8 mouse cellular contexts compared by ENCODE assay signal in the genomic region with DNA sequence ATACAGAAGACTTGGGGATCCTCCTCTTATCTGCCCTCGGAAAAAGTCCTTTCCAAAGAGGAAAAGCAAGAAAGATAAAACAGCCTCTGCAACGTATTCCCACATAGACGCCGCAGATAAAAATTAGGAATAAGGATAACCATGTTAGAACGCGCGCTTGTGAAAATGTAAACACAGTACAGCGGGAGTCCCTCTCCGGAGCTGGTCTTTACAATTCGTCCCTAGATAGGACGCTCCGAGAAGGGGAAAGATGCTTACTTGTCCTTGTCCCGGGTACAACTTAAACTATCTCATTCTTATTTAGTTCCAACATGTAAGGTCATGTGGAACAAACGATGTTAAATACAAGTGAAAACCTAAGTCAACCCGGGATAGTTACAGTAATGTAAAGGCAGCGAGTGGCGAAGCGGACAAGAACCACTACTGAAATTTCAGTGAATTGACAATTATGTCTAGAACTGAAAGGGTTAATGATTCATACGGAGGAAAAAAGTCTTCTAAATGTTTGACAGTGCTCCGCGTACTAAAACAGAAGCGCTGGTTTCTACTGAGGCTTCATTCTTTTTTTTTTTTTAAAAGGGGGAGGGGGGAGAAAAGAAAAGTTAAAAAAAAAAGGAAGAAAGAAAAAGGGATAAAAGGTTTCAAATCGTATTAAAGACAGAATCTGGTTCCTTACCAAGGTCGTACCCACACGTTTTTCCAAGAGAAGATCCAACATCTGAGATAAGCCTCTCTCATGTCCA.
DNase-seq lines count a peak whose midpoint lies in the region; ATAC-seq and TF ChIP-seq lines count a peak whose summit lies in the region.

No protein-coding gene starts in this region.

- under 1% methylated on average over 25 of the region's 25 CpGs for WGBS in heart, adult 2 months
- WGBS in heart, embryonic 14.5 days, result under 1% methylated on average over 25 of the region's 25 CpGs
- under 1% methylated on average over 25 of the region's 25 CpGs for WGBS in liver, postnatal 0 days (ENCODE audit: insufficient replicate concordance)

- TF ChIP-seq POLR2A in heart, adult 2 months (IDR thresholded peaks at IDR 0.05; ENCODE audit: insufficient read depth, low read depth, low read length), result no peak

- peak overlapping the region; percentile 96 for H3K4me2 ChIP-seq in heart, embryonic 14.5 days (ENCODE audit: low read length)
- H3K4me2 ChIP-seq in liver, postnatal 0 days (ENCODE audit: low read depth, low read length), result peak overlapping the region; percentile 91

- ATAC-seq in heart, embryonic 14.5 days (ENCODE audit: insufficient number of reproducible peaks, insufficient read depth, low FRiP score, low read depth), result no peak
- no peak for ATAC-seq in liver, postnatal 0 days

- peaks cover 1% of the 10 kb centered on the region; the same call in 1 of the 2 replicates for H3K27me3 ChIP-seq in heart, adult 2 months (ENCODE audit: control insufficient read depth, insufficient read depth, low read length)
- H3K27me3 ChIP-seq in heart, embryonic 14.5 days (ENCODE audit: control insufficient read depth, insufficient read depth, low read length), result peaks cover 42% of the 10 kb centered on the region; the same call in 1 of the 2 replicates
- H3K27me3 ChIP-seq in liver, postnatal 0 days (ENCODE audit: insufficient read depth, low read length), result peaks cover 10% of the 10 kb centered on the region

- TF ChIP-seq EP300 in heart, adult 2 months (IDR thresholded peaks at IDR 0.05; ENCODE audit: insufficient read depth, low read depth, low read length), result no peak
- no peak for TF ChIP-seq EP300 in liver, postnatal 0 days (IDR thresholded peaks at IDR 0.05; ENCODE audit: low read depth)

- intact Hi-C loops in heart, adult 2 months (cut with DNase I), result loop anchor here (2.0 to 10.0 kb wide), 3 partner anchors 173 to 541 kb away; no protein-coding TSS in a partner anchor
- intact Hi-C loops in left cerebral cortex, postnatal 4 days (cut with DNase I), result loop anchor here (10.0 kb wide), 2 partner anchors 163 to 547 kb away; no protein-coding TSS in a partner anchor

- DNase-seq in heart, adult 2 months, result no peak
- DNase-seq in heart, adult 8-10 months (ENCODE audit: low spot score), result no peak
- DNase-seq in ES-E14 (ENCODE audit: low read depth, low spot score), result no peak
- DNase-seq in liver, postnatal 0 days, result no peak
- no peak for DNase-seq in left cerebral cortex, postnatal 4 days
- no peak for DNase-seq in adrenal gland, postnatal 4 days (ENCODE audit: low spot score in 2 of 2)
- DNase-seq in ovary, postnatal 36 days (ENCODE audit: low spot score), result no peak

- H3K4me1 ChIP-seq in heart, adult 2 months (ENCODE audit: control insufficient read depth, insufficient read depth, low read length), result no peaks in the 10 kb centered on the region; the same call in 1 of the 2 replicates
- H3K4me1 ChIP-seq in ES-E14 (ENCODE audit: control insufficient read depth in 2 of 2, insufficient read depth in 2 of 2, low read length in 2 of 2, poor library complexity in 1 of 2), result peaks cover 5 to 12% of the 10 kb centered on the region in 2 experiments; a peak in 3 of 4 replicates
- H3K4me1 ChIP-seq in heart, embryonic 14.5 days (ENCODE audit: control insufficient read depth in 2 of 2, insufficient read depth in 2 of 2, low read length in 2 of 2), result peaks cover 4 to 16% of the 10 kb centered on the region in 2 experiments; a peak in 3 of 4 replicates
- H3K4me1 ChIP-seq in liver, postnatal 0 days (ENCODE audit: insufficient read depth), result peaks cover 18% of the 10 kb centered on the region

- in situ Hi-C loops in ES-E14 (cut with MboI; ENCODE audit: low sequenced_read_pairs in 2 of 2, unreplicated experiment in 2 of 2), result no loop called here

- no peaks in the 10 kb centered on the region for H3K36me3 ChIP-seq in heart, adult 2 months (ENCODE audit: control insufficient read depth, insufficient read depth, low read length)
- no peaks in the 10 kb centered on the region for H3K36me3 ChIP-seq in ES-E14 (ENCODE audit: control insufficient read depth, insufficient read depth, low read length, poor library complexity, severe bottlenecking)
- no peaks in the 10 kb centered on the region for H3K36me3 ChIP-seq in heart, embryonic 14.5 days (ENCODE audit: control insufficient read depth, insufficient read depth, low read length)
- no peaks in the 10 kb centered on the region for H3K36me3 ChIP-seq in liver, postnatal 0 days (replicated peaks; ENCODE audit: insufficient read depth, low read length)

- H3K27ac ChIP-seq in heart, adult 2 months, result peak overlapping the region; percentile 77
- H3K27ac ChIP-seq in ES-E14 (ENCODE audit: insufficient read depth, low read depth, low read length, poor library complexity, severe bottlenecking), result no peak overlapping the region
- H3K27ac ChIP-seq in heart, embryonic 14.5 days (replicated peaks in 1 of 2; ENCODE audit: control insufficient read depth in 1 of 2, insufficient read depth in 1 of 2, low read depth in 2 of 2, low read length in 2 of 2), result 0 out of 4 replicates have a peak overlapping the region, but pooled peaks of 1 of the 2 experiments have one; percentile 31
- peak overlapping the region; percentile 25; the same call in 1 of the 2 replicates for H3K27ac ChIP-seq in liver, postnatal 0 days (ENCODE audit: low read depth)

- no peak for TF ChIP-seq CTCF in heart, adult 2 months (IDR thresholded peaks at IDR 0.05)
- TF ChIP-seq CTCF in liver, postnatal 0 days (IDR thresholded peaks at IDR 0.05; ENCODE audit: low read depth), result no peak

- H3K9me3 ChIP-seq in ES-E14 (ENCODE audit: control insufficient read depth, insufficient read depth, low read depth, low read length), result no peaks in the 10 kb centered on the region
- H3K9me3 ChIP-seq in heart, embryonic 14.5 days (ENCODE audit: control insufficient read depth, low read length), result no peaks in the 10 kb centered on the region
- H3K9me3 ChIP-seq in liver, postnatal 0 days (ENCODE audit: low read length), result no peaks in the 10 kb centered on the region

- H3K79me2 ChIP-seq in heart, adult 2 months (replicated peaks; ENCODE audit: control insufficient read depth, insufficient read depth, low read length), result no peaks in the 10 kb centered on the region

- H3K4me3 ChIP-seq in heart, adult 2 months, result peak overlapping the region; percentile 68
- peak overlapping the region; percentile 59 to 64 for H3K4me3 ChIP-seq in ES-E14 (ENCODE audit: insufficient read depth in 1 of 2, low read depth in 1 of 2, low read length in 2 of 2, poor library complexity in 1 of 2, severe bottlenecking in 1 of 2)
- peak overlapping the region; percentile 63 to 78 for H3K4me3 ChIP-seq in heart, embryonic 14.5 days (ENCODE audit: control insufficient read depth in 1 of 2, insufficient read depth in 1 of 2, low read depth in 1 of 2, low read length in 2 of 2)
- H3K4me3 ChIP-seq in liver, postnatal 0 days (ENCODE audit: low read depth, low read length), result peak overlapping the region; percentile 59

- H3K9ac ChIP-seq in heart, adult 2 months (ENCODE audit: low read depth, low read length), result peak overlapping the region; percentile 30
- peak overlapping the region; percentile 38; the same call in 1 of the 2 replicates for H3K9ac ChIP-seq in ES-E14 (ENCODE audit: insufficient read depth, low read depth, low read length, poor library complexity, severe bottlenecking)
- peak overlapping the region; percentile 64 for H3K9ac ChIP-seq in heart, embryonic 14.5 days (ENCODE audit: low read length)
- peak overlapping the region; percentile 49 for H3K9ac ChIP-seq in liver, postnatal 0 days (replicated peaks)

TF ChIP-seq in ES-E14, 5 proteins besides CTCF, POLR2A, EP300 and RAD21:
- no peak for TF ChIP-seq ZC3H11A (IDR thresholded peaks at IDR 0.05; ENCODE audit: borderline replicate concordance, low read depth, low read length)
- TF ChIP-seq ZNF384 (IDR thresholded peaks at IDR 0.05; ENCODE audit: low read depth, low read length), result peak; percentile 76
- TF ChIP-seq HCFC1 (IDR thresholded peaks at IDR 0.05; ENCODE audit: borderline replicate concordance, insufficient read depth, low read length), result no peak
- TF ChIP-seq CHD2 (IDR thresholded peaks at IDR 0.05; ENCODE audit: low read depth, low read length), result no peak
- TF ChIP-seq MAFK (IDR thresholded peaks at IDR 0.05; ENCODE audit: insufficient read depth, low read depth, low read length), result no peak
